Mouse (Mus musculus): ENCODE results near the gene Eif4h.
"Not testable (repeated sequence)": the region's sequence is repeated elsewhere in the genome, so short reads cannot be mapped to it uniquely, and the experiment has no call there.

Gene Eif4h

GRCm38 (mm10) chr5:134639269-134639682 lies at the start of gene Eif4h:
Gene Eif4h, minus strand, starts transcription at chr5:134639490.
- peak; percentile 96 to 98 for DNase-seq

- peak; percentile 99 for DNase-seq
Observed at GRCm38 (mm10) chr5:134688718-134689284, 49.5 kb upstream of the Eif4h start.

DNA sequence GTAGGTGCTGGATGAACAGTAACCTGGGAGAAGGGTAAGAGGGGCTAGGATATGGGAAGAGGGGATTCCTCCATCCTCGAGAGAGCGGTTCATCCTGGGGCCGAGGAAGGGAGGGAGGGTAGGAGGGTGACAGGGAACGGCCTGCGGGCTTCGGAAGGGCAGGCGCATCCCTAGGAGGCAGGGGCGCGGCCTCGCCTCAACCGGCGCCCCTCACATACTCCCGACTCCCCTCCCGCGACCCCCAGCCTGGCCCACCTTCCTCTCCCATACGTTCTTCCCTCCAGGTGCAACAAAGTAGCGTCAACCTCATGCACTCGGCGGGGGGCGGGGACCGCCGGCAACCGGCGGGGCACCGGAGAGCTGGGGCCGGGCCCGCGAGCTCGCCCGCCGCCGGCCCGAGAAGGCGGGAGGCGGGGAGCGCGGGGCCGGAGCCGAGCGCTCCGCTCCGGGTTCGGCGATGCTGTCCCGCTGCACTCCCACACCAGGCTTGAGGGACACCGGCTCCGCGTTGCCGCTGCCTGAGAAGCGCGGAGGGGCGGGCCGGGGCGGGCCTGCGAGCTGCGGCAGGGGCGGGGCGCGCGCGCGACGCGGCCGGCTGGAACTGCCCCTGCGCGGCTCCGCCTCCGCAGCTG lies 48.9 kb upstream of the Eif4h start, which contains the start of gene Limk1:
Limk1 (minus strand) TSS at position 513 of the 632 bp plus-strand sequence.
- DNase-seq, result no peak

DNA sequence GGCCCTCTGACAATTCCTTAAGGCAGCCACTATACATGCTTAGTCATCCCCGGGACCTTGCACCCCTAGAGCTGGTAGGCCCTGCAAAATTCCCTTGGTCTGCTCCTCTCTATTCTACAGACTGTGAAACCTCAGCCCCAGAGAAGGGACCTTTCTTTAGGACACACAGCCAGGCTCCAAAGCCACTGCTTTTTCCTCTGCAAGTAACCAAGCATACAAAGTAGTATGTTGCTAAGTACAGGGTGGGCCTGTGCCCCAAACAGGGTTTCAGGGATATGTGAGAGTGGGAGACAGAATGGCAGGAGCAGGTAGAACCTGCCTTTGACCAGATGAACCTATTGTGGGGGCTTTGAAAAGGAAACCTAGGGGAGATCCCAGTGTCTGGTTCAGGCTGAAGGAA lies 47.9 kb upstream of the Eif4h start:
- no peak for DNase-seq

- DNase-seq, result no peak
Observed at GRCm38 (mm10) chr5:134686541-134686940, 47.3 kb upstream of the Eif4h start.

GRCm38 (mm10) chr5:134684398-134684797 lies 45.1 kb upstream of the Eif4h start:
- no peak for DNase-seq

DNA sequence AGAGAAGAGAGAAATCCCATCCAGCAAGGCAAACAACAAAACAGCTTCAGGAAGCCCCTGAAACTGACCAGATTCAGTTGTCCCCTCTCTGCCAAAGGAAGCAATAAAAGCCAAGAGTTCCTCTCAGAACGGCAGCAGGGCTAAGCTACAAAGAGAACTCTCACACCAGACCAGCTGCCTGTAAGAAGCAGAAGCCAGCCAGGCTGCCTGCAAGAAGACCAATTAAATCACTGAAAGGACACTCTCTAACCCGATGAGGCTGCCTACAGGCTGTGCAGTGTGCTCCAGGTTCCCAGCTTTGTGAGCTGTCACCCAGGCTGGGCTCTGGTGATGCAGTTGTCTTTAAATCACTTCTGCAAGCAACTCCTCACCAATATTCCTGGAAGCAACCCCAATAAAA lies 44.5 kb upstream of the Eif4h start:
- no peak for DNase-seq

DNA sequence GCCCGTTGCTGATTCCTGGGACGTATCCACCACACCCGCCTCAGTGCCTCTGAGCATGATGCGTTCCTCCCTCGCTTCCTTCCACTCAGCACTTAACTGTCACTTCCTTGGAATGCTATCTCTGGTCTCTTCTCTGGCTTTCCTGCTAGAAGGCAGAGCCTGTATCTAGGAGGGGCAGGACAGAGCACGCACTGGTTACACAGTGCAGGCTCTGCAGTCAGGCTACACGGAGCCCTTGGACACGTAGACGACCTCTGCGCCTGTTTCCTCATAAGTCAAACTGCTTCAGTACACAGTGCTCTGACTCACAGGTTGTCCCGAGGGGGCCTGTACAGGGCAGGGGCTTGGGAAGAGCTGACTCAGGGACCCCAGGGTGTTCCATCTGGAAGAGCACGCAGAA lies 40.9 kb upstream of the Eif4h start:
- DNase-seq, result no peak

GRCm38 (mm10) chr5:134678827-134679546 lies 39.7 kb upstream of the Eif4h start:
- DNase-seq, result no peak

DNA sequence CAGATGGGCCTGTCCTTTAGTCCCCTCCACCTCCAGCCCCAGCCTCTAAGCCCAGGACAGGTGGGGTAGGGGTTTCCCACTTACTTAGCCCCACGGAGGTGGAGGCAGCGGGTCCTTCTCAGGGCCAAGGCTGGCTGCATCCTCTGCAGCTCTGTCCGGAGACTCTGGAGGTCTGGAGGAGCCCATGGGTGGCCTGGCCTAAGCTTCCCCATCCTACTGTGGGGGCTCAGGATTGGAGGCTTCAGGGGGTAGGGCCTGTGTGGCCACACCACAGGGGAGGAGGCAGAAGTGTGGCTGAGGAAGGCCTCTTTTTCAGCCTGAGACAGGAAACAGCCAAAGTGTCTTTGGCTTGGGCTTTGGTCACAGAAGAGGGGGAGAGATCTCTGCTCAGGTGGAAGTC lies 38.7 kb upstream of the Eif4h start:
- peak; percentile 21 to 33 for DNase-seq

- no peak for DNase-seq
Observed at GRCm38 (mm10) chr5:134677491-134677890, 38.2 kb upstream of the Eif4h start.

DNA sequence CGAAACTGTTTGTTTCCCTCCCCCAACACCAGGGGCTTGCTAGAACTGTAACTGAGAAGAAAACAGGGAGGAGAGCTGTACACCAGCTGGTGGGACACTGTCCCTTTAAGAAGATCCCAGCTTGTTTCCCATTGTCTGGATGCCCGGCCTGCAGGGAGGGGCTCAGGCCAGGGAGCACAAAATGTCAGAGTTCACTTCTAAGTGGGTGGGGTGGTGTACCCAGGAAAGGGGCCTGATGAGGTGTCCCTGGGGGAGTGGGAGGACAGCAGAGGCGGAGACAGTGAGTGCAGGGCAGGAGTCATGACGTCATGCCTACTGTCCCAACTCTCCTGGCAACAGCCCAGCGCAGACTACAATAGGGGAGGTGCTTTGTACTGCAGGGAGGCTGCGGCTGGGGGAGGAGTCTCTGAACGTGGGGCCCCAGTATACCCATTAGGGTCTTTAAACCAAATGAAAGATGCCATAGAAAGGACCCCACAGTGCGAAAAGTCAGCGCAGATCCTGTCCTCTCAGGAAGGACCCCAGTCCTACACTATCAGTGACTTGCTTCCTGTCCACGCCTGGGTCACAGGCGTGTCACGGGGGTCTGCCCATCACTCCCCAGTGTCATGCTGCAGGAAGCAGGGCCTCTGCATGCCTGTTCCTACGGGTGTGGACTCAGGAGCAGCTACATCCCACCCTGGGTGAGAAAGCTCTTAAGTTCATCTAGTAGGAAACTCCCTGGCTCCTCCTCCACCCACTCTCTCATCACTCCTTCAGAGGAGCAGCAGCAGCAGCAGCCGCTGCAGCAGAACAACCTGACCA lies 36.9 kb upstream of the Eif4h start:
- DNase-seq, result peak; percentile 30 to 39

GRCm38 (mm10) chr5:134674977-134675376 lies 35.7 kb upstream of the Eif4h start:
- DNase-seq, result no peak

DNA sequence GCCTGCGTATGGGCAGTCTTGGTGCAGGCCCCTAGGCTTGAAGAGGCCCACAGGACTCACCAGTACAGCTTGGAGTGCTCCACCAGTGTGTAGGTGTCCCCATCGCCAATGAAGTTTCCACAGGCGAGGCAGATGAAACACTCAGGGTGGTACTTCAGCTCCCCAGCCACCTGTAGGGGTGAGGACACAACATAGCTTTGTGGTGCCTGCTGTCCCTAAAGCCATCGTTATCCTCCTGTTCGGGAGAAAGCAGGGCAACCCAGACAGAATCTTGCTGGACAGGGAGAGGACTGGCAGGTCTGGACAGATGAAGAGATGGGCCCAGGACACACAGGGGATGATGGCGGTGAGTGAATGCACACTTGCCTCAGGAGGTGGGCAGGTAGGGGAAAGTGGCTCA lies 33.3 kb upstream of the Eif4h start:
- DNase-seq, result no peak

GRCm38 (mm10) chr5:134672198-134672516 lies 32.9 kb upstream of the Eif4h start:
- DNase-seq, result no peak

GRCm38 (mm10) chr5:134671335-134672197 lies 32.3 kb upstream of the Eif4h start:
- no peak for DNase-seq

GRCm38 (mm10) chr5:134669001-134669708 lies 29.9 kb upstream of the Eif4h start:
- DNase-seq, result no peak

- DNase-seq, result no peak
Observed at GRCm38 (mm10) chr5:134668495-134668894, 29.2 kb upstream of the Eif4h start.

DNA sequence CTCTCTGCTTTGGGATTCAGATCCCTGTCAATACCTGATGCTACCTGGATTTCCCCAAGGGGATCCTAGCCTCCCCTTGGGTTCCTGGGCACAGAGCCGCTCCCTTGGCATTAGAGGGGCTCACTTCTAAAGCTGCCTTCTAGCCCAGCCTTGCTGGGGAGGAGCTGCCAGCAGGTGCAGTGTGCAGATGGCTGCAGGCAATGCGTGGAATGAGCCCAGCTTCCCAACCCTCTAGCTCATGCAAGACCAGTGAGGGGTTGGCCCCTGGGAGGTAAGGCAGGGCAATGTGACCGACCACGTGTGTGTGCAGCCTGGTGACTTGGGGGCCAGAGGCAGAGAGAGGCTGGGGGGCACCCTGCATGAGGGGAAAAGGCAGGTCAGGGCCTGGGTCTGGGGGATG lies 17.4 kb upstream of the Eif4h start:
- no peak for DNase-seq

DNA sequence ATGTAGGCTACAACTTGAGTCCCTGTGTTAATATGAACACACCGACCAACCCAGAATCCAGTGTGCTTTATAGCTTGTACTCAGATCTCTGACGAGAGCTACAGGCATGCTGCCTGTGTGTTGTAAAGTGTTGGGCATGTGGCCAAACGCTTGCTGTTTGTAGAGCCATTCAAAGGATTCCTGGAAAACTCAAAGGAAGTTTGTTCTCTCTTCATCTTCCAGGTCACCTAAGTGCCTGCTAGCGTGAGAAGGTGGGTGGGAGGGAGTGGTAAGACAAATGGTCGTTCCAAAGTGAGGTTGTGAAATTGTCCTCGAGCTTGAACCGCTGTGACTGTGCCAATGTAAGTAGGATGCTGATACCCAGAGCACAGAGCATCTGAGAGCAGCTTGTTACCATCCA lies 12.7 kb upstream of the Eif4h start:
- no peak for DNase-seq

DNA sequence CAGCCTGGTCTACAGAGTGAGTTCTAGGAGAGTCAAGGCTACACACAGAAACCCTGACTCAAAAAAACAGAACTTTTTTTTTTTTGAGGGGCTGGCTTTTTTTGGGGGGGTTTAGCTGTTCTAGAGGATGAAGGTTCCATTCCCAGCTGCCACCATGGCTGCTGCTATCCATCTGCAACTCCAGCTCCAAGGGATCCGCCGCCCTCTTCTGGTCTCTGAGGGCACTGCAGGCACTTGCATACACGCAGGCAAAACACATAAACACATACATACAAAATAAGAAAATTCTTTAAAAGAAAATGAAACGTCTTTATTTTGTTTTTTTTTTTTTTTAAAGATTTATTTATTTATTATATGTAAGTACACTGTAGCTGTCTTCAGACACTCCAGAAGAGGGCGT lies 11.6 kb upstream of the Eif4h start:
- peak; percentile 38 to 67 for DNase-seq

- not testable (repeated sequence) for DNase-seq
Observed at GRCm38 (mm10) chr5:134648976-134649375, 9.7 kb upstream of the Eif4h start.
